Mouse (Mus musculus): ENCODE results near the gene Ctso.

Gene Ctso

DNA sequence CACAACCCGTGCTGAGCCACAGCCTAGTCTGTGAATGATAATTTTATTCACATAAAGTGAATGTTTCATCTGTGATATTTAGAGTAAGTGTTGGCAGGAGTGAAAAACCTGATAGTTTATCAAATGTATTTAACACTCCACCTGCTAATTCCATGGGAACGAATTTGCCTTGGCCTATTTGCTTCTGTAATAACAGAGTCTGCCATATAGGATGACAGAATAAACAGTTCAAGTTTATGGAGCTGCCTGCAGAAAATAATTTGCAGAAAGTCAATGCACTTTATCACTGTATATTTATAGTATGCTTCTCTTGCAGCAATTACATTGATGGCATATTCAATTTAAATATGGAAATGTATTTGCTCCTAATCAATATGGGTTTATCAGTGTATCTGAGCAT, 19.4 kb downstream of the Ctso start:
- no peak for DNase-seq (ENCODE audit: low read depth, low spot score)

- no peak for DNase-seq (ENCODE audit: low read depth, low spot score)
Observed at GRCm38 (mm10) chr3:81957484-81957883, 25.1 kb downstream of the Ctso start.

DNA sequence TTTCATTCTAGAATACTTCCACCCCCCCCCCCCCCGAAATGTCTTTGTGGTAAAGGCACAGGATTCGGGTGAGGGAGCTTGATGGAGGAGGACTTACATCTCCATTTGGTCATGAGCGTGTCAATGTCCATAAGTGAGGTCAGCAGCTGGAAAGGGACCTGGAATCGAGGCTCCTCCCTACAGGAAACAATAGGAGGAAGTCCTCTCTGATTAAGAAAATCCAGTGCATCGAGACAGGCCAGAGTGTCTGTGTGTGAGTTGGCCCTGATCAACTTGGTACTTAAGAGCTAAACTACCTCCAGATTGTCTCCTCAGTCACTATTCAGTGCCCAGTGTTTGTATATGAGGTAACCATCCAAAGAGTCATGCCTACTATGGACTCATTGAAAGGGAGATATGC, 28.9 kb downstream of the Ctso start:
- no peak for DNase-seq (ENCODE audit: low read depth, low spot score)

DNA sequence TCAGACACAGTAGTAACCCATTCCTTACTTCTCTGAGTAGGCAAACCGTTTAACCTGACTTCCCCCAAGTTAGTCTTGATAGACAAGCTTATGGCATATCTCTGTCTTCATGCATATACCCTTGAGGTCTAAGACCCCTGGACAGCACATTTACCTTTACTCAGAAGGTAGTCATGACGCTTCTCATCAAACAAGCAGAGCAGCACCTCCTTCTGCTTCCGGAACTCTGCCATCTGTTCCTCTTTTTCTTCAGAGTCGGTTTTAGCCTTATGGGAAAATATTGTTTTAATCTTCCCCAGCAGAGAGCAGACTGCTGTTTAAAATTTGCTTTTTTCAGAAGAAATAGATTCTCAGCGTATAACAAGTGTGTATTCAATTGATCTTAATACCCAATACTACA, 31.4 kb downstream of the Ctso start:
- no peak for DNase-seq (ENCODE audit: low read depth, low spot score)

GRCm38 (mm10) chr3:81964596-81964995, 32.2 kb downstream of the Ctso start:
- DNase-seq (ENCODE audit: low read depth, low spot score), result no peak

- DNase-seq (ENCODE audit: low read depth, low spot score), result no peak
Observed at GRCm38 (mm10) chr3:81975607-81976006, 43.2 kb downstream of the Ctso start.

- no peak for DNase-seq (ENCODE audit: low read depth, low spot score)
Observed at GRCm38 (mm10) chr3:81976102-81976501, 43.7 kb downstream of the Ctso start, which contains the start of gene Tdo2. Gene Tdo2 (minus strand): TSS chr3:81976202.

DNA sequence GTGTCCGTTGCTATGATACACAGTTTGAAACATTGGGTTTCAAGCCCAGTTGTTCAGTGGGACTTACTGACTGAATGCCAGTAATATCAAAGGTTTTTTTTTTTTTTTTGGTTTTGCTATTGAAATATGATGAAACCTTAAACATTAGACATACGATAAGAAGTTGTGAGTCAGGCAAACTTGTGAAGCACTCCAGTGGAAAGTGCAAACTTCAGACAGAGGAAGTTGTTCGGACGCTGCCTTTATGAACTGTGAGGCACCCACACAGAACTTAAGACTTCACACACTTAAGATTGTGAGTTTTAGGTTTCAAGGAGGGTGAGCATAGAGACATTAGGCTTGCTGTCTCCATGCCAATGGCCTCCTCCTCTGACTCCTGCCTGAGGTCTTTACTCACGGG, 49.2 kb downstream of the Ctso start:
- DNase-seq (ENCODE audit: low read depth, low spot score), result no peak

DNA sequence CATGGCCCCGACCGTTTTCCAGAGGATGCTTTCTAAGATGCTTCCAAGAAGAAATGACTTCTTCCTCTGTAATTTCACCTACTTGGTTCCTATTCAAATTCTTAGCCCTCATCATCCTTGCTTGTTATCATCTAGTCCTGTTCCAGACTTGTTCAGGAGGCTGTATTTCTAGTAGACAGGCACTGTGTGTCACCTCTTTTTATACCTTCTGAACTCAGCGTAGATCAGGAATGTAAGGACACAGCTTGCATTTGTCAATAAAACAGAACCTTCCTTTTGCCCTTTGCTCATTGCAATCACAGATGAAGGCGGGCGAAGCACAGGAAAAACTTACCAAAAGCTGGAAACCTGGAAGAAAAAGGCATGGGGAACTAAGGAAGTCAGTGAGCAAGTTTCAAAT, 49.6 kb downstream of the Ctso start, which contains the start of gene Asic5:
Asic5 (plus strand) TSS at position 301 of the 400 bp plus-strand sequence.
- DNase-seq (ENCODE audit: low read depth, low spot score), result no peak

GRCm38 (mm10) chr3:81983120-81983895, 50.9 kb downstream of the Ctso start:
- DNase-seq (ENCODE audit: low read depth, low spot score), result no peak

DNA sequence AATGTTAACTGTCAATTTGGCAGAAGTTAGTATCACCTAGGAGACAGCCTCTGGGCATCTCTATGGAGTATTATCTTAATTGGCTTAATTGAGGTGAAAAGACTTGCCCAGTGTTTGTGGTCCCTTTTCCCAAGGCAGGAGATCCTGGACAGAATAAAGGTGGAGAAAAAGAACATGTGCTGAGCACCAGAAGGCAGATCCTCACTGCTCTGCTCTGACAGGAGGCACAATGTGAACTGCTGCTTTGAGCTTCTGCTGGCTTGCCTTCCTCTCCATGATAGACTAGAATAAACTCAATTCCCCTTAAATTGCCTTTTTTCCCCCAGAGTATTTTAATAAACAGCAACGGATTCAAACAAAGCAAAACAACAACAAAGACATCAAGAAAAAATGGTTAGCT, 52.7 kb downstream of the Ctso start:
- DNase-seq (ENCODE audit: low read depth, low spot score), result no peak

DNA sequence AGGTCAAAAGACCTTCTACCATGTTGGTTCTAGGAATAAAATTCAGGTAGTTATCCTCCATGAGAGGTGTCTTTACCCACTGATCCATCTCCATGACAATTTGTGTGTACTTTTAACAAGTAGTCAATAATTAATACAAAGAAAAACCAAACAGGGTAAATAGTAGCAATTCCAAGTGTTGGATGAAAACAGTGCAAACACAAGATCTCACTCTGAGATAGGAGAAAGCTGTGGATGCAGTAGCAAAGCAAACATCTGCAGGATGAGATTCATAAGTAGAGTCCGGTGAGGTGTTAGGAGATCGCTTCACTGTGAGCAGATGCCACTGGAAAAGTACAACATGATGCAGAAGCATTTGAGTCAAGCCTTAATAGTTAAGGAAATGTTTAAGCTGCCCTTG, 53.7 kb downstream of the Ctso start:
- no peak for DNase-seq (ENCODE audit: low read depth, low spot score)

DNA sequence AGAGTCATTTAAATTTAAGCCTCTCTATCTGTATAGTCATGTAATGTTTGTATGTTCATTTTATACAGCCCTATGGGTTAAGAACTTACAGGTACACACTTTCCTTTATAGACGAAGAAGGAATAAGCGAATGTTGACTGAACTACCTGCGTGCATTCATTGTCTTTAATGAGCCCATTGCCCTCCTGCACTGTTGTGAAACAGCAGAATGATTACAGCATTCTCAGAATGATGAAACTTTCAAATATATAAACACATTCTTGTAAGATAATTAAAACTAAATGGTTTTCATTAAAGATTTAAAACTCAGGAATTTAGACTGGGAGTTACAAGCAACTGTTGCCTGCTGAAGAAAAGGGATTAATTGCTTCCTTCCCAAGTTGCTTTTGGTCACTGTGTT, 55.2 kb downstream of the Ctso start:
- no peak for DNase-seq (ENCODE audit: low read depth, low spot score)

DNA sequence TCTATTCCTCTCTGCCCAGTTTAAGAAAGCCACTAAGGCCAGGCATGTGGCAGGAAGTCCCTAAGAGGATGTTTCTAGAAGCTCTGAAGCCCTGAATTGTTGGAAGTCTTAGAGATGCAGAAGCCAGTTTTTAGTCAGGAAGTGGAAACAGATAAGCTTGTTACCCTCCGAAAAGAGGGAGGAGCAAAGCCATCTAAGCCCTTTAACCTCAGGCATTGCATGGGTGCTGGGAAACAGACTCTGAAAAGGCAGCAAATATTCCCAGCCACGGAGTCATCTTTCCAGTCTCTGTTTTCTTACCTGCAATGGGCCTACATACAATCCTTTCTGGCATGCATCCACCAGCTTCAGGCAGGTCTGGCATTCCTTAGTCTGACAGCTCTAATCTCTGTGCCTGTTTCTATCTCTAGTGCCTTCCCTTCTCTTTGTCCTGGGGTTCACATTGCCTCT, 57.3 kb downstream of the Ctso start:
- no peak for DNase-seq (ENCODE audit: low read depth, low spot score)

GRCm38 (mm10) chr3:81990531-81990930, 58.1 kb downstream of the Ctso start:
- no peak for DNase-seq (ENCODE audit: low read depth, low spot score)

DNA sequence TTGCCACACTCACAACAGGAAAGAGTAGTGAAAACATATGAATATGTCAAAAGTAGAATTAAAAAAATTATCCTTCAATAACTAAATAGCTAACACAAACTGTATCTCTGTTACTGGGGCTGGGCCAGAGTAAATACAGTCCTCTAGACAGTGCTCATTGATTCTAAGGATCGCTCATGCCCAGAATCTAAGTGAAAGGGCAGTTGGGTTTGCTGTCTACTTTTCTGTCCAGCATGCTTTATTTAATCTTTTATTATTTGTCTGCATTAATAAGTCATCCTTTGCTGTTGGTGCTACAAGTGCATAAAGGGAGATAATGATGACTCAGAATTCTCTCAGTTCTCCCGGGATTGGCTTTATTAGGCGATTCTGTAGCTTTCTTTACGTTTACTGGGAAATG, 63.0 kb downstream of the Ctso start:
- DNase-seq (ENCODE audit: low read depth, low spot score), result no peak

DNA sequence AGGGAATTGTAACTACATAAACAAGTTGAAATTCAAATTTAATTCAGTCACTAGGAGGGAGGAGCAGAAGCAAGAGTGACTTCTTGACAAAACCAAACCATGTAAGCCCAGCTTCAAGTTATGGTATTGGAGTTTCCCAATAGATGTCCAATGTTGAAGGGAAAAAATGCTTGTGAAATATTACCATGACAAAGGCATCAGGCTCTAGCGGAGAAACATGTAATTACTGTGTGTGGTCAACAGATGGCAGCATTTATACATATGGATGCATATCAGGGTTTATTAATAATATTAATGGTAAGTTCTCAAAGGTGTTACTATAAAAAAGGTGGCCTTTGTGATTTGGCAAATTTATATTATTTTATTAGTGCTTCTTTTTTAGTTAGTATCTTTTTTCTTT, 63.6 kb downstream of the Ctso start:
- DNase-seq (ENCODE audit: low read depth, low spot score), result peak; percentile 35

Measured in CD4-positive helper T cell, adult 2 months (primary cell).